Mouse (Mus musculus) neural tube, embryonic 11.5 days (tissue): Measurements from ENCODE around the gene Tmod2. TPM values are rescaled to one million over a fixed set of nuclear protein-coding genes. Genes with fewer than 3 reads are reported as not detected.
"Not testable (repeated sequence)": the region's sequence is repeated elsewhere in the genome, so short reads cannot be mapped to it uniquely, and the experiment has no call there.

Source experiments
- ATAC-seq: fragments of 200-750 bp; cut with Nextera tagmentation; 2 replicates; pipeline ENCODE4 v1.8.0; 2017; ENCODE audit warnings: moderate number of reproducible peaks, mild to moderate bottlenecking, moderate TSS enrichment, moderate library complexity; ENCODE audit not compliant: insufficient read depth, low FRiP score, low TSS enrichment
- DNase-seq: peaks from one replicate; pipeline ENCODE4 v3.0.0-alpha.2; 2015; ENCODE audit warnings: low spot score
- H3K27ac ChIP-seq: fragments of 300-500 bp; sonication (generic); 2 replicates; pipeline ENCODE4 v1.5.1; 2014; ENCODE audit warnings: low read depth, mild to moderate bottlenecking, low read length
- H3K27me3 ChIP-seq: fragments of 300-500 bp; sonication (generic); 2 replicates; pipeline ENCODE4 v1.6.1; 2014; ENCODE audit warnings: mild to moderate bottlenecking, low read length, mixed read lengths; ENCODE audit not compliant: control insufficient read depth, insufficient read depth
- H3K36me3 ChIP-seq: fragments of 300-500 bp; sonication (generic); 2 replicates; pipeline ENCODE4 v1.6.1; 2014; ENCODE audit warnings: mild to moderate bottlenecking, low read length, moderate library complexity, mixed read lengths; ENCODE audit not compliant: control insufficient read depth, insufficient read depth
- H3K4me1 ChIP-seq: fragments of 300-500 bp; sonication (generic); 2 replicates; pipeline ENCODE4 v1.6.1; 2014; ENCODE audit warnings: low read length, mixed read lengths; ENCODE audit not compliant: control insufficient read depth, insufficient read depth
- H3K4me2 ChIP-seq: fragments of 300-500 bp; sonication (generic); 2 replicates; pipeline ENCODE4 v1.6.1; 2014; ENCODE audit warnings: low read depth, mild to moderate bottlenecking, moderate library complexity
- H3K4me3 ChIP-seq: fragments of 300-500 bp; sonication (generic); 2 replicates; pipeline ENCODE4 v1.5.1; 2014; ENCODE audit warnings: low read depth, low read length
- H3K9ac ChIP-seq: fragments of 300-500 bp; sonication (generic); 2 replicates; pipeline ENCODE4 v1.6.1; 2014; ENCODE audit warnings: mild to moderate bottlenecking, low read length
- H3K9me3 ChIP-seq: fragments of 300-500 bp; sonication (generic); 2 replicates; pipeline ENCODE4 v1.6.1; 2016; ENCODE audit warnings: low read length; ENCODE audit not compliant: control insufficient read depth
- WGBS: fragments of 180-500 bp; shearing (Covaris S2); extraction: QIAGEN DNeasy Blood & Tissue Kit; methylation state at CpG from one replicate; pipeline ENCODE4 v1.1.7; 2014; 5-methylcytosine and 5-hydroxymethylcytosine counted together
- polyA plus RNA-seq: library from polyadenylated mRNA; unstranded; fragments of >200 nt; fragmentation: Nextera tagmentation; extraction: Ambion mirVana; gene quantifications from 2 replicates; pipeline ENCODE4 v1.2.1, GENCODE M21; 2014

Tmod2 gene
- 54.5 and 58.8 TPM in 2 replicates for polyA plus RNA-seq

DNA sequence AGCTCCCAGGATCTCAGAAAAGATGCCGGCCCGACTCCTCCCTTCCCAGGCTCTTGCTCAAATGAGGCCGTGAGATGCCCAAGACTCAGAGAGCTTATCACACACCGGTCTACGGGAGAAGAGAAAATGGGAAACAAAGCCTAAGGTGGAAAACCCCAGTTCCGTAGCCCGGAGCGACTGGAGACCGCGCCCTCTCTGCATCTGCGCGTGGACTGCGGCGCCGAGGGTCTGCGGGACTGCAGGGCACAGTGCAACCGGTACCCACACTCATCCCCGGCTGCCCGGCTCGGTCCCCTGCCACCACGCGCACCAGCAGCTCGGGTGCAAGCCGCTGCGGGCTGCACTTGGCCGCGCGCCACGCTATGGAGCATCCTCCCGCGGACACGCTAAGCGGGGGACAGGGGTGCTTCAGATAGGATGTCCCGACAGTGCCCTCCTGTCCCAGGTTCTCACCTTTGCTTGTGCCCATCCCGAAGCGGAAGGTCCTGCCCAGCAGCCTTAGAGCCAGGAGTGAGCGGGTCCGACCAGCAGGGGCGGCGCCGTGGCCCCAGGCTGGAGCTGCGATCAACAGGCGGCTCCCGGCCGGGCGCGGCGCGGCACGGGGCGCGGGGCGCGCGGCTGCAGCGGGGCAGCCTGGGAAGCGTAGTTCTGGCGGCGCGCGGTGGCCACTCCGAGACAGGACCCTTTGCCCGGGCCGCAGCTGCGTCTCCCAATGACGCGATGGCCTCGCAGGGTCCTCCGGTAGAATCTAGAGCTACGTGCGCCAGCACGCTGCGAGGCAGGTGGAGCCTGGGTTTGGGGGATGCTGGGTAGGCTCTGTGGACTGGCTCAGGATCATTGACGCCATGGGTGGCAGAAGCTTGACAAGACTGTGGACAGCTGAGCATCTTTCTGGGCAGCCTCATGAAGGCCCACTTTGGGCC is at the start of gene Tmod2:
Gene Tmod2 (minus strand): TSS at position 755 of the 923 bp plus-strand sequence.
- peak within 1 kb of the TSS; percentile 77 for H3K4me2 ChIP-seq
- DNase-seq (peak; percentile 84), ATAC-seq (peak; percentile 88)
- H3K4me3 ChIP-seq: peak within 1 kb of the TSS; percentile 81
- H3K4me1 ChIP-seq: no peaks in the 10 kb centered on the region
- under 1% methylated on average over 74 of the region's 74 CpGs for WGBS
- peak within 1 kb of the TSS; percentile 82 for H3K27ac ChIP-seq
- peak within 1 kb of the TSS; percentile 75 for H3K9ac ChIP-seq
- no peaks in the 10 kb centered on the region for H3K9me3 ChIP-seq
- no peaks in the 10 kb centered on the region for H3K27me3 ChIP-seq
- H3K36me3 ChIP-seq: no peaks in the 10 kb centered on the region

DNA sequence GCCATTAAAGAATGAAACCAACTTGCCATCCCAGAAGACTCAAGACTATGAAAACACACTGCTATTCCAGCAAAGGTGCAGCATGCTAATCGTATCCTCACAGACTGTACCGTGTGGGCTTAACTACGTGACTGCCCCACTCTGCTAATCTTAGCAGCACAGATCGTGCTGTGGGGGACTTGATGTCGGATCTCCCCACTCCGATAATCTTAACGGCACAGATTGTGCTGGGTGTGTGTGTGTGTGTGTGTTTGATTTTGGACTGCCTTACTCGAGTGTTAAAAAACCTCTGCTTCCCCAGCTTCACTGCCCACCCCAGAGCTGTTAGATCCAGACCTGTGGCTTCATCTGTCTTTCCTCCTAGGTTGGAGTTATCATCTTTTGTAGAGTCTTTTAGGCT is 49.8 kb upstream of the Tmod2 start:
- H3K4me1 ChIP-seq: no peaks in the 10 kb centered on the region

DNA sequence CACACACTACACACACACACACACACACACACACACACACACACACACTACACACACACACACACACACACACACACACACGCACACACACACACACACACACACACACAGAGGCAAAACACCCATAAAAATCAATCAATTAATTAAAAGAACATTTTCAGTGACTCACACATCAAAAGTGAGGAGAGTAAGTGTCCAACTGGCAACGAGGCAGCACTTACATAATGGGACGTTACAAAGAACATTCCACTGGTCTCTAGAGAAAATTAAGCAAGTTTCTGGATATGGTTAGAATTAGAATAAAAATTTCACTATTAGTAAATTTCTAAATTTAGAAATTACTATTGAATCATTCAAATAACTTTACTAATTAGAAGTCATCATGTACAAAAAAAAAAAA is 45.3 kb upstream of the Tmod2 start:
- not testable (repeated sequence) for H3K27ac ChIP-seq, H3K27me3 ChIP-seq, H3K4me3 ChIP-seq, DNase-seq, ATAC-seq, H3K4me1 ChIP-seq, H3K36me3 ChIP-seq, H3K9me3 ChIP-seq, H3K4me2 ChIP-seq, H3K9ac ChIP-seq
- 80% methylated on average over 3 of the region's 3 CpGs for WGBS

More for the DNA sequence above, 49.8 kb upstream of the Tmod2 start:
- ATAC-seq (no peak), DNase-seq (no peak)
- H3K9me3 ChIP-seq: no peaks in the 10 kb centered on the region
- H3K4me3 ChIP-seq: no peak overlapping the region
- H3K27me3 ChIP-seq: no peaks in the 10 kb centered on the region
- H3K27ac ChIP-seq: no peak overlapping the region
- no peaks in the 10 kb centered on the region for H3K36me3 ChIP-seq
- no peak overlapping the region for H3K9ac ChIP-seq
- no peak overlapping the region for H3K4me2 ChIP-seq
- whole genome bisulfite sequencing: 92% methylated on average over 8 of the region's 8 CpGs

DNA sequence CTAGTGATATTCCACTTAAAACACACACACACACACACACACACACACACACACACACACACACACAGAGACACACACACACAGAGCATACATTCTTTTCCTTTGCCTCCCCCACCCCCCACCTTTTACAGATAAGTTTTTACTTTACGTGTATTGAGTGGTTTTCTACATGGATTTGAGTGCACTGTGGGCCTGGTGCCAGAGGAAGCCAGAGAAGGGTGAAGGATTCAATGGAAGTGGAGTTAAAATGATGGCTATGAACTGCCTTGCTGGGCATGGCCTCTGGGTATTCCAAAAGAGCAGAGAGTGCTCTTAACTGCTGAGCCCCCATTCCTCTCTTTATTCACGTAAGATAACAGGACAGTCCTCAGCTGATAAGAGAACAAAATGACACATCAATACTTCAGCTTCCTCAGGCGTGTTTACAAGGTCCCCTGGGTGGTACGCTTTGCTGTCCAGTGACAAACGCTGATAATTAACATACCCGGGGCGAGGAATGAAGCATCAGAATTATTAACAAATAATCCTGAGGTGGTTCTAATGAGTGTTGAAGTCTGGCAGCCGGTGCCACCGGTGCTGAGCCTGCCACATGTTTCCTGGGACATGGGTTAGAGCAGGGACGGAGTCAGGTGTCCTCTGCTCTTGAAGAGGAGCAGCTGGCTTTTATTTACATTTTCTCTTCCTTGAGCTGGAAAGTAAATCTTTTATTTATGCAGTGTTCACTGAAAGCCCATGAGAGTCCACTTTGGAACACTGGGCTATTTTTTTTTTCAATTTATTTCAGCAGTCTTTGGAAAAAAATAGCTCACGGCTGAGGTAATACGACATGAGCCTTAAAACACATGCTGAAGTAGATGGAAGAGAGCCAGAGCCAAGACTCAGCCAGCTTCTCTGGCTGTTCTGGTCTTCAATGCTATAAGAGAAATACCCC is 43.1 kb upstream of the Tmod2 start:
- H3K4me1 ChIP-seq: no peaks in the 10 kb centered on the region
- H3K4me2 ChIP-seq: no peak overlapping the region
- no peak overlapping the region for H3K9ac ChIP-seq
- no peaks in the 10 kb centered on the region for H3K27me3 ChIP-seq
- H3K9me3 ChIP-seq: no peaks in the 10 kb centered on the region
- ATAC-seq (no peak), DNase-seq (no peak)
- no peak overlapping the region for H3K4me3 ChIP-seq
- 71% methylated on average over 12 of the region's 12 CpGs for WGBS
- 0 out of 2 replicates have a peak, but pooled peaks cover 2% of the 10 kb centered on the region for H3K36me3 ChIP-seq
- no peak overlapping the region for H3K27ac ChIP-seq

DNA sequence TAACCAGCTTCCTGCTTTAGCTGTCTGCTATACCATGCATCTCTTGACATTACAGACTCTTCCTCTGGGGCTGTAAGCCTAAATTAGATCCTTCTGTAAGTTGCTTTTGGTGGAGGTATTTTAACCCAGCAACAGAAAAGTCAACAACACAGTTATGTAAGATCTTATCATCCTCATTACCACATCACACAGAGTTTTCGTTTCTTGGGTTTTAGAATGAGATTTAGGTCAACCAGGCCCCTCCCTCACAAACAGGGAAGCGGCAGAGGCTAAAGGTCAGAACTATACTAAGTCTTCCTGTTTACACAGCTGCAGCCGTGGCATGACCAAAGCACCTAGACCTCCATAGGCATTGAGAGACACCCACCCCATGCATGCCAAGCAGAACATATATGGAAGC is 34.3 kb upstream of the Tmod2 start:
- WGBS: 58% methylated on average over 3 of the region's 3 CpGs
- H3K4me3 ChIP-seq: no peak overlapping the region

DNA sequence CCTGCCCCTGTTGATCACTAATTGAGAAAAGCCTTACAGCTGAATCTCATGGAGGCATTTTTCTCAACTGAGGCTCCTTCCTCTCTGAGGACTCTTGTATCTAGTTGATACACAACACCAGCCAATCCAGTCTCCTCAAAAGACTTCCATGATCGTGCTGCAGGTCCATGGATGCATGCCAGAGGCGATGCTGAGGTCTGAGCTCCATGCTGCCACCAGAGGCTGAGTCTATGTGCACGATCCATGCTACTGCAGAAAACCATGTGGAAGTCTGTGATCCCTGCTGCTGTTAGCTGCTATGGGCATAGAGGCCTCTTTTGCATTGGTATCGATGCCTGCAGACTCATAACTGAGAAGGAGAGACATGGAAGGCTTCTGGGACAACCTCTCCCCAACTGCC is 23.1 kb upstream of the Tmod2 start:
- H3K9ac ChIP-seq: no peak overlapping the region

More for the DNA sequence above, 34.3 kb upstream of the Tmod2 start:
- no peaks in the 10 kb centered on the region for H3K4me1 ChIP-seq
- no peak overlapping the region for H3K4me2 ChIP-seq
- peaks cover 2% of the 10 kb centered on the region; the same call in 1 of the 2 replicates for H3K36me3 ChIP-seq
- H3K9ac ChIP-seq: no peak overlapping the region
- ATAC-seq (no peak), DNase-seq (no peak)
- H3K27ac ChIP-seq: no peak overlapping the region
- no peaks in the 10 kb centered on the region for H3K27me3 ChIP-seq
- no peaks in the 10 kb centered on the region for H3K9me3 ChIP-seq

DNA sequence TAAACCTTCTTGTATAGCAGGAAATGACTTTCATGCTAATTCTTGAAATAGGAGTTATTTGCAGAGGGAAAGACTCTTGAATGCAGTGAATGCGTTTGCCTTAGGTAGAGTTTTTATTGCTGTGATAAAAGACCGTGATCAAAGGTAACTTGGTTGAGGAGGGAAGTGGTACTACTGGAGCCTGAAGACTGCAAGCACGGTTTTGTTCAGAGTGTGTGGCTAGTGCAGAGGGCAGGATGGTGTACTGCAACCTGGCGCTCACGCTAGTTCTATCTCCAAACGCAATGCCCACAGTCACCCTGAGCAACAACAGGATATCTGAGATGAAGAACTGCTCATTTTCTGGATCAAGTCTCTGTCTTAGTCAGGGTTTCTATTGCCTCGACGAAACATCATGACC is 22.5 kb upstream of the Tmod2 start:
- Histone ChIP-seq H3K9me3 (no peaks in the 10 kb centered on the region), H3K4me1 (no peaks in the 10 kb centered on the region), H3K4me2 (no peak overlapping the region), H3K9ac (no peak overlapping the region), H3K27ac (no peak overlapping the region), H3K36me3 (no peaks in the 10 kb centered on the region), H3K27me3 (no peaks in the 10 kb centered on the region), H3K4me3 (no peak overlapping the region)
- 80% methylated on average over 8 of the region's 8 CpGs for WGBS
- DNase-seq (no peak), ATAC-seq (no peak)

More for the DNA sequence above, 23.1 kb upstream of the Tmod2 start:
- Histone ChIP-seq H3K36me3 (no peaks in the 10 kb centered on the region), H3K27ac (no peak overlapping the region), H3K4me3 (no peak overlapping the region), H3K27me3 (no peaks in the 10 kb centered on the region), H3K9me3 (no peaks in the 10 kb centered on the region), H3K4me2 (no peak overlapping the region), H3K4me1 (no peaks in the 10 kb centered on the region)
- WGBS: 95% methylated on average over 4 of the region's 4 CpGs
- DNase-seq (no peak), ATAC-seq (no peak)

DNA sequence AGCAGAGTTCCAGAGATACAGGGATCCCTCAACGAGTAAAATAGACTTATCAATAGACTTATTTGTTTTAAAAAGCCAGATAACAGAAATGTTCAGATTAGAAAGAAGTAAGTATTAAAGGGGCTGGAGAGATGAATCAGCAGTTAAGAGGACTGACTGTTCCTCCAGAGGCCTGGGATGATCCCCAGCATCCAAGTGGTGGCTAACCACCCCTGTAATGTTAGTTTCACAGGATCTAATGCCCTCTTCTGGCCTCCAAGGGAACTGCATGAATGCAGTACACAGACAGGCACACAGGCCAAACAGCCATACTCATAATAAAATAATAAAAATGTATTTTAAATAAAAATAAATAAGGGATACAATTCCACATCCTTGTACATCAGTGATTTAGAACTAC is 21.8 kb upstream of the Tmod2 start:
- WGBS: 57% methylated on average over 1 of the region's 1 CpGs
- no peak overlapping the region for H3K4me2 ChIP-seq
- DNase-seq (peak; percentile 28), ATAC-seq (no peak)
- H3K27me3 ChIP-seq: no peaks in the 10 kb centered on the region
- no peak overlapping the region for H3K9ac ChIP-seq
- no peaks in the 10 kb centered on the region for H3K36me3 ChIP-seq
- H3K4me1 ChIP-seq: no peaks in the 10 kb centered on the region
- no peaks in the 10 kb centered on the region for H3K9me3 ChIP-seq
- no peak overlapping the region for H3K27ac ChIP-seq
- no peak overlapping the region for H3K4me3 ChIP-seq
